Mouse (Mus musculus) neural tube, embryonic 14.5 days (tissue): ENCODE results near the gene Gm5662. TPM values are rescaled to one million over a fixed set of nuclear protein-coding genes. Genes with fewer than 3 reads are reported as not detected.
"Not testable (repeated sequence)": the region's sequence is repeated elsewhere in the genome, so short reads cannot be mapped to it uniquely, and the experiment has no call there.

Experiments used
- ATAC-seq: fragments of 200-750 bp; cut with Nextera tagmentation; 2 replicates; pipeline ENCODE4 v1.8.0; 2017; ENCODE audit warnings: low read depth, mild to moderate bottlenecking, moderate TSS enrichment, moderate library complexity
- H3K27ac ChIP-seq: fragments of 300-500 bp; sonication (generic); 2 replicates; pipeline ENCODE4 v1.5.1; 2014; ENCODE audit warnings: low read depth, mild to moderate bottlenecking, control low read depth, low read length, moderate library complexity, mixed read lengths
- H3K27me3 ChIP-seq: fragments of 300-500 bp; sonication (generic); 2 replicates; pipeline ENCODE4 v1.6.1; 2014; ENCODE audit warnings: low read length; ENCODE audit not compliant: control insufficient read depth, insufficient read depth
- H3K36me3 ChIP-seq: fragments of 300-500 bp; sonication (generic); 2 replicates; pipeline ENCODE4 v1.6.1; 2014; ENCODE audit warnings: low read length, mixed read lengths; ENCODE audit not compliant: control insufficient read depth, insufficient read depth
- H3K4me1 ChIP-seq: fragments of 300-500 bp; sonication (generic); 2 replicates; pipeline ENCODE4 v1.6.1; 2014; ENCODE audit warnings: low read length; ENCODE audit not compliant: control insufficient read depth, insufficient read depth
- H3K4me2 ChIP-seq: fragments of 300-500 bp; sonication (generic); 2 replicates; pipeline ENCODE4 v1.6.1; 2014; ENCODE audit warnings: mild to moderate bottlenecking, low read depth, low read length, control low read depth
- H3K4me3 ChIP-seq: fragments of 300-500 bp; sonication (generic); 2 replicates; pipeline ENCODE4 v1.5.1; 2014; ENCODE audit warnings: low read depth, low read length, control low read depth, mixed read lengths
- H3K9ac ChIP-seq: fragments of 300-500 bp; sonication (generic); replicated peaks from 2 replicates; pipeline ENCODE4 v1.6.1; 2014; ENCODE audit warnings: low read depth, mild to moderate bottlenecking, control low read depth, low read length, mixed read lengths
- H3K9me3 ChIP-seq: fragments of 300-500 bp; sonication (generic); 2 replicates; pipeline ENCODE4 v1.6.1; 2016; ENCODE audit warnings: low read length; ENCODE audit not compliant: control insufficient read depth
- whole genome bisulfite sequencing: fragments of 180-500 bp; shearing (Covaris S2); extraction: QIAGEN DNeasy Blood & Tissue Kit; methylation state at CpG from one replicate; pipeline ENCODE4 v1.1.7; 2014; 5-methylcytosine and 5-hydroxymethylcytosine counted together
- polyA plus RNA-seq: library from polyadenylated mRNA; unstranded; fragments of >200 nt; fragmentation: Nextera tagmentation; extraction: Ambion mirVana; gene quantifications from 2 replicates; pipeline ENCODE4 v1.2.1, GENCODE M21; 2014

Gene Gm5662
- polyA plus RNA-seq = not detected in 2 replicates

DNA sequence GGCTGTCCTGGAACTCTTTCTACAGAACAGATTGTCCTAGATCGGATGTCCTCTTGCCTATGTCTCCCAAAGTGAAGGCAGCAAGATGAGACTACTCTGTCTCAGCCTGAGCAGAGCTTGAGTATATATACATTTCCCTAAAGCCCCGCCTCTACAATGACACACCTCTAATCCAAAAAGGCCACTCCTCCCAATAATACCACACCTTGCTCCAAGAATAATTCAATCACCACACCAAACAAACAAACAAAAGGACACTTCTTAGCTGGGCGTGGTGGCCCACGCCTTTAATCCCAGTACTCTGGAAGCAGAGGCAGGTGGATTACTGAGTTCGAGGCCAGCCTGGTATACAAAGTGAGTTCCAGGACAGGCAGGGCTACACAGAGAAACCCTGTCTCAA lies at the start of gene Gm5662:
Gm5662 (minus strand) TSS at position 101 of the 400 bp plus-strand sequence.
- not testable (repeated sequence) for H3K4me1 ChIP-seq, H3K36me3 ChIP-seq, H3K27me3 ChIP-seq, H3K27ac ChIP-seq, ATAC-seq, H3K9ac ChIP-seq, H3K4me2 ChIP-seq, H3K9me3 ChIP-seq, H3K4me3 ChIP-seq
- 92% methylated on average over 5 of the region's 5 CpGs for WGBS

DNA sequence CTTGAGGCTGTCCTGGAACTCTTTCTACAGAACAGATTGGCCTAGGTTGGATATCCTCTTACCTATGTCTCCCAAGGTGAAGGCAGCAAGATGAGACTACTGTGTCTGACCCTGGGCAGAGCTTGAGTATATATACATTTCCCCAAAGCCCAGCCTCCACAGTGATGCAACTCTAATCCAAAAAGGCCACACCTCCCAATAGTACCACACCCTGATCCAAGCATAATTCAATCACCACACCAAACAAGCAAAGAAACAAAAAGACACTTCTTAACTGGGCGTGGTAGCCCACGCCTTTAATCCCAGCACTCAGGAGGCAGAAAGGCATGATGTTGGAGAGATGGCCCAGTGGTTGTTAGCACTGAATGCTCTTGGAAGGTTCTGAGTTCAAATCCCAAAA lies 49.6 kb upstream of the Gm5662 start, which contains the start of gene Gm5039:
Gm5039 (minus strand) TSS at position 101 of the 400 bp plus-strand sequence.
- H3K27ac ChIP-seq, H3K9ac ChIP-seq, H3K4me3 ChIP-seq, ATAC-seq, H3K4me1 ChIP-seq, H3K27me3 ChIP-seq, H3K36me3 ChIP-seq, H3K4me2 ChIP-seq, H3K9me3 ChIP-seq: not testable (repeated sequence)
- 95% methylated on average over 2 of the region's 2 CpGs for WGBS

DNA sequence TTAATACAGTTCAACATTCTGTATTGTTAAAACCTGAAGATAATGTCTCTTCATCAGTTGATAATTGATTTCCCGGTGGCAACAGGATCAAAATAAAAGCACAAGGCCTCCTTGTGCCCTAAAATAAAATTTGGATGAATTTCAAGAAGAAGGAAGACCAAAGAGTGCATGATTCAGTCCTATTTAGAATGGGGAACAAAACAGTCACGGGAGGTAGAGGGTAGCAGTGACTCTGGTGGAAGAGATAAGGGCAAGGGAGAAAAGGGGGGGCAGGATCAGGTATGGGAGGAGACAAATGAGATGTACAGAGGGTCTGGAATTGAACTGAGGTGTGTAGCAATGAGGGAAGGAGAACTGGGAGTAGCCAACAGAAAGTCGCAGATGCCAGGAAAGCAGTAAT lies 40.3 kb upstream of the Gm5662 start:
- Histone ChIP-seq H3K27me3 (no peaks in the 10 kb centered on the region), H3K4me2 (no peak overlapping the region), H3K27ac (no peak overlapping the region), H3K4me1 (no peaks in the 10 kb centered on the region), H3K36me3 (no peaks in the 10 kb centered on the region), H3K9me3 (no peaks in the 10 kb centered on the region), H3K9ac (no peak overlapping the region), H3K4me3 (no peak overlapping the region)
- 83% methylated on average over 3 of the region's 3 CpGs for WGBS
- no peak for ATAC-seq

DNA sequence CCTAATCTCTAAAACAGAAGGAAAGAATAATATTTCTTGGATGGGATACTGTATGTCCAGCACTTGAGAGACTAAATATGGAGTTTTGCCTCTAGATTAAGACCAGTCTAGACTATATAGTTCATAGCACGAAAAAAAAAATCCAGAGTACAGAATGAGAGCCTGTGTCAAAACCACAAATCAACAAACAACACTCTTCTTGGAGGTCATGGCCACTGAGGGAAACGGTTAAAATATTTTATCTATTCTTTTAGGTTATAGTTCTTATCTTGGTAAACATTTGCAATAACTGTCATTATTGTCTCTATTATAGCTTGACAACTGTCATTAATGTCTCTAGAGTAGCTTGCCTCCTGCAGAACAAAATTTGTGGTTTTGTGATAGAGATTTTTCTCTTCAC lies 22.9 kb upstream of the Gm5662 start:
- H3K36me3 ChIP-seq, H3K9me3 ChIP-seq, H3K27me3 ChIP-seq, H3K4me2 ChIP-seq, H3K4me3 ChIP-seq, H3K4me1 ChIP-seq, ATAC-seq, H3K27ac ChIP-seq, H3K9ac ChIP-seq: not testable (repeated sequence)
- 73% methylated on average over 2 of the region's 2 CpGs for WGBS

DNA sequence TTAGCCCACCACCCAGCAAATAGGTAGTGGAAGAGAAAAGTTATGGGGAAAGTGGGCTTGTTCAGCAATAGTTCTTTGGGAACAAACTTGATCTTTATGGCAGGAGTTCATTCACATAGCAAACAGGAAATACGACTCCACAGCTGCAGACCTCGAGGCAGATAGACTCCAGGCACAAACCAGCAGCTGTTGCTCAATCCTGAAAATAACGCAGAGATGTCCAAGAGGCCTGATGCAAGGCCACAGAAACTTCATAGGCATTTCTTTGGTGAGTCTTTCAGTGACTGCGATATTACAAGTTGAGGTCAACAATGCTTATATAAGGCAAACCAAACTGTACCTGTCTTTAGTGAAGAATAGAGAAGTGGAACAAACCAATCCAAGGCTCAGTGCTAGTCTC lies 18.8 kb upstream of the Gm5662 start:
- not testable (repeated sequence) for H3K9ac ChIP-seq, H3K27me3 ChIP-seq, H3K4me2 ChIP-seq, H3K27ac ChIP-seq, H3K4me1 ChIP-seq, H3K4me3 ChIP-seq, ATAC-seq, H3K9me3 ChIP-seq, H3K36me3 ChIP-seq
- 78% methylated on average over 4 of the region's 4 CpGs for WGBS

DNA sequence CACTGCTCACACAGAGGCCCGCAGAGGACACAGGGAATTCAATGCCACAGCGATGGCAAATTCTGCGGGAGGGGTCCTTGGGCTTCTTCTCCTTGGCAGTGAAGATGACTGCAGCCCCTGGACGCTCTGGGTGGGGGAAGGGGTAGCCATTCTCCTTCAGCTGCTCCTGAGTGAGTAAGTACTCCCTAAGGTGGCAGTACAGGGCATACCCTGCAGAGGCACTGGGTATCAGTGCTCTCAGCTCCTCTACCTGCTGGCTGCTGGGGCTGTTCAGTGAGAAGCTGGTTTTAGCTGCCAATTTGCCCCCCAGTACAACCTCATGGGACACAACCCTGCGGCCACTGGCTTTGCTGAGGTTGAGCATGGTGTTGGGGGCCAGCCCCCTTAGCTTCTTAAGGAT lies 10.9 kb upstream of the Gm5662 start:
- not testable (repeated sequence) for H3K9me3 ChIP-seq, H3K4me3 ChIP-seq, H3K27ac ChIP-seq, H3K4me1 ChIP-seq, H3K27me3 ChIP-seq, H3K9ac ChIP-seq, ATAC-seq, H3K36me3 ChIP-seq, H3K4me2 ChIP-seq
- 85% methylated on average over 4 of the region's 5 CpGs for WGBS

DNA sequence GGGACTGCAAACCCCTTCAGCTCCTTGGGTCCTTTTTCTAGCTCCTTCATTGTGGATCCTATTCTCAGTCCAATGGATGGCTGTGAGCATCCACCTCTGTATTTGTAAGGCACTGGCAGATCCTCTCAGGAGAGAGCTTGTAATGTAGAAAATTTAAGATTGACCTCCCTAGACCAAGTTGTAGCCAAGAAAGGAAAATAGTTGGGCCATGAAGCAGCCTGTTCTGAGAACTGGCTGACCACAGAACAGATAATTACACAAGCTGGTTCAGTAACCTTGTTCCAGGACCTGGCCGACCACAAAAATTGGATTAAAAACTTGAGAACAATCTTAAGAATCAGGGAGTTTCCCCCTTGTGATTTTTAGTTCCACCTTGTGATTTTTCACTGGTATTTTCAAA lies 17.1 kb downstream of the Gm5662 start:
- H3K4me2 ChIP-seq = no peak overlapping the region
- 59% methylated on average over 1 of the region's 1 CpGs for WGBS
- no peak overlapping the region for H3K27ac ChIP-seq
- H3K4me1 ChIP-seq = no peaks in the 10 kb centered on the region
- H3K9me3 ChIP-seq = peaks cover 4% of the 10 kb centered on the region; the same call in 1 of the 2 replicates
- no peak overlapping the region for H3K4me3 ChIP-seq
- H3K36me3 ChIP-seq = no peaks in the 10 kb centered on the region
- H3K27me3 ChIP-seq = no peaks in the 10 kb centered on the region
- no peak overlapping the region for H3K9ac ChIP-seq
- ATAC-seq = no peak

DNA sequence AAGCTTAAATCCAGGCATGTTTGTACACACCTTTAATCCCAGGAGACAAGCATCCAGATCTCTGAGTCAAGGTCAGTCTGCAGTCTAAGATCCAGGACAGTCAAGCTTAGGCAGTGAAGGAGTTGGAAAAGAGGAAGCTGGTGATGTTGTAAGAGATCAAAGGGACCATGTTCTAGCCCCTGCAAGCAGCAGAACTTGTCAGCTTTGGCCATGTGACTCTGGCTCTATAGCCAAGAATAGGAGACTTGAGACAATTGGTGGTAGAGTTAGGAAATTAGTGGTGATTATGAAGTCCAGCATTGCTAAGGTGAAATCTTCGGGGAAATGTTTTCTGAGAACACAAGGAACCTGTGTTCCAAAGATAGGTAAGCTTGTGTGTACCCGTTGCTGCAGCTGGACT lies 18.4 kb downstream of the Gm5662 start:
- not testable (repeated sequence) for H3K4me2 ChIP-seq, ATAC-seq, H3K27ac ChIP-seq, H3K4me3 ChIP-seq, H3K9me3 ChIP-seq, H3K9ac ChIP-seq, H3K4me1 ChIP-seq, H3K36me3 ChIP-seq, H3K27me3 ChIP-seq
- WGBS = 62% methylated on average over 2 of the region's 2 CpGs

DNA sequence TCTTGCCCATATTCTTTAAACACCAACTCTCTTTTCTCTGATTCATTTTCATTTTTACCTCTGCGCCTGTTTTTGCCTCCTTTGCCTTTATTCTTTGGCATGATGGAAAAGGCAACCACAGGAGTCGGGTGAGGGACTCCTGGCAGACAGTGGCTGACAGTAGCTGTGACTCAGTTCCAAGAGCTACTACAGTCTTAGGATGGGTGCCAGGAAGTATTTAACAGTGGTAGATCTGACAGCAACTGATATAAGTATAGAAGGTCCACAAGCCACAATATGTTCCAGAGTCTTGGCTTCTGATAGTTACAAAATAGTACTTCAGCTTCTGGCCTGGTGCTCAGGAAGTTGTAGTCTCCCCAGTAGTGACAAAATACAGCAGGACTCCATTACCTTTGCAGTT lies 24.3 kb downstream of the Gm5662 start, which contains the start of gene Gm8332:
Gm8332 (minus strand) TSS at position 101 of the 400 bp plus-strand sequence.
- not testable (repeated sequence) for H3K9ac ChIP-seq, H3K4me2 ChIP-seq, H3K4me1 ChIP-seq, H3K36me3 ChIP-seq, ATAC-seq, H3K27ac ChIP-seq, H3K9me3 ChIP-seq, H3K4me3 ChIP-seq, H3K27me3 ChIP-seq
- whole genome bisulfite sequencing = 91% methylated on average over 1 of the region's 2 CpGs

DNA sequence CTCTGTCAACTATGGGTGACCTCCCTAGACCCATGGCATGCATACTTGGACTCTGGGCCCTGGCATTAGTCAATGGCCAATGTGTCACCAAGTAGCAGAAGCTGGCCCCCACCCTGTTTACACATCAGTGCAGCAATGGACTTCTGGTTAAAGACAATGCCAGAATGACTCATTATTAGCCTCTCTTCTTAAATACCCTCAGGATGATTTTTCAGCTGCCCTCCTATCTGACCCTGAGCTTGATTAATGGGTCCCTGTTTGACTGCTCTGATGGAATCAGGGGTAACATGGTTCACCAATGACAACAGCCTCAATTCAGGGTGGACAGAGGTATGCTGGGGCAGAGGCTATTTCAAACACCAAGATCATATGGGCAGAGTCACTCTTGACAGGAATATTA lies 28.5 kb downstream of the Gm5662 start:
- not testable (repeated sequence) for H3K27me3 ChIP-seq, H3K4me2 ChIP-seq, H3K27ac ChIP-seq, ATAC-seq, H3K4me1 ChIP-seq, H3K36me3 ChIP-seq, H3K9ac ChIP-seq, H3K9me3 ChIP-seq, H3K4me3 ChIP-seq
